Mouse (Mus musculus): ENCODE results near the gene Gm21173. TPM values are rescaled to one million over a fixed set of nuclear protein-coding genes. Genes with fewer than 3 reads are reported as not detected.
"Not testable (repeated sequence)": the region's sequence is repeated elsewhere in the genome, so short reads cannot be mapped to it uniquely, and the experiment has no call there.

Gm21173 gene
- total RNA-seq (2021): not detected
- long read RNA-seq, experiment 1: 0 reads
- long read RNA-seq, experiment 2: 0 reads

DNA sequence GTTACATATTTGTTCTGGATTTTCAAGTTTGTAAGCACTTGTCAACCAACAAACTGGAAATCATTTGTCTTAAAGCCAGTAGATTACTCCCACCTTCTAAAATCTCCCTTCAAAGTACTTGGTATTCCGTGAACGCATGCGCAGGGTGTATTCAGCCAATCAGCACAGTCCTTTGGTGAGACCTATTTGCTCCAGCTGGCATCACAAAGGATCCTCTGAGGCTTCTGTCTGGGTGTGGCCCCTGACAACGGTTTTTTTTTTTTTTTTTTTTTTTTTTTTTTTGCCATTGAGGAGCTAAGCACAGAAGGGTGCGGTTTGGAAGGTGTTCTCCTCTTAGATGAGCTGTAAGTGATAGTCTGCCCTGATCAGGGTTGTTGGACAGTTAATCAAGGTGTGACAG lies at the start of gene Gm21173:
Gene Gm21173, plus strand, starts transcription at position 301 of the 400 bp plus-strand sequence.
- not testable (repeated sequence) for DNase-seq

Data from adrenal gland, postnatal 10 days (tissue).